Mouse (Mus musculus): ENCODE results near the gene Ddr2.

DNA sequence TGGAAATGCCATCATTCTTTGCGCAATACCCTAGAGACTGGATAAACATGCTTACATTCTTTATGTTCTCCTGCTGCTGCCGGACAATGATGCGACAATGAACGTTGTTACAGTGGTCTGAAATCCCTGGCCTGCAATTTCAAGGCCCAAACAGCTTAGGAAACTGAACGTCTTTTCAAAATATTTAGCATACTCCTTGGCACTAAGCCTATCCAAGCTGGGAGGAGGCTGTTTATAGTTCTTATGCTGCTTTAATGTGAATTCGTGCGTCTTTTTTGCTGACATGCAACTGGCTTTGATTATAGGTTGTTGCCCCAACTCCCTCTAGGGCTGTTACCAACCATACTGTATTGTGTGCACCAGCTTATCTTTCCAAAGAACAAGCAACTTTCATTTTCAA is 161.7 kb downstream of the Ddr2 start:
- TF ChIP-seq POLR2A (IDR thresholded peaks at IDR 0.05; ENCODE audit: low read depth, low read length) (no peak), ELF1 (IDR thresholded peaks at IDR 0.05; ENCODE audit: low read depth, low read length) (no peak)

All from CH12.LX (cell line).